Mouse (Mus musculus) large intestine, adult 2 months (tissue): ENCODE results near the gene Gm21985. TPM values are rescaled to one million over a fixed set of nuclear protein-coding genes. Genes with fewer than 3 reads are reported as not detected.
A peak's percentile ranks its signal among the peaks of the same experiment; 100 is the strongest.

Experiments used
- DNase-seq: peaks from one replicate; pipeline ENCODE4 v3.0.0-alpha.2; 2012; ENCODE audit warnings: low read depth, low spot score
- WGBS: fragments of 180-500 bp; shearing (Covaris S2); methylation state at CpG from one replicate; pipeline ENCODE4 v1.1.7; 2018; 5-methylcytosine and 5-hydroxymethylcytosine counted together
- polyA plus RNA-seq: library from polyadenylated mRNA; depleted of rRNA; stranded (reverse); fragments of >200 nt; gene quantifications from 2 replicates; pipeline ENCODE4 v1.2.3, GENCODE M21; 2012

The Gm21985 gene
- polyA plus RNA-seq, 1 experiment: 0.02 TPM

DNA sequence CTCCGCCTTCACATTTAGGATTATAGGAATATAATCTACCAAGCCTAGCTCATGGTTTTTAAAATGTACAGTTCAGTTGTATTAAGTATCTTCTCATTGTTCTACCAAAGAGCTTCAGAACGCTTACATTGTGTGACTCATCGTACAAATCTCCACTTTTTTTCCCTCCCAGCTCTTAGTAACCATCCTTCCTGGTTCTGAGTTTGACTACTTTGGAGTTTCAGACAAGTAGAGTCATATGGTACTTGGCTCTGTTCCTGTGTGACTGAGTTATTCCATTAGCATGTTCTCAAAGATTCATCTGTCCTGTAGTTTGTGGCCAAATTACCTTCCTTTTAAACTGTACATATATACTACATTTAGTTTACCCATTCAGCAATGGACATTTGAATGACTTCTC, 42.6 kb downstream of the Gm21985 start:
- 51% methylated on average over 3 of the region's 3 CpGs for WGBS
- DNase-seq: no peak

DNA sequence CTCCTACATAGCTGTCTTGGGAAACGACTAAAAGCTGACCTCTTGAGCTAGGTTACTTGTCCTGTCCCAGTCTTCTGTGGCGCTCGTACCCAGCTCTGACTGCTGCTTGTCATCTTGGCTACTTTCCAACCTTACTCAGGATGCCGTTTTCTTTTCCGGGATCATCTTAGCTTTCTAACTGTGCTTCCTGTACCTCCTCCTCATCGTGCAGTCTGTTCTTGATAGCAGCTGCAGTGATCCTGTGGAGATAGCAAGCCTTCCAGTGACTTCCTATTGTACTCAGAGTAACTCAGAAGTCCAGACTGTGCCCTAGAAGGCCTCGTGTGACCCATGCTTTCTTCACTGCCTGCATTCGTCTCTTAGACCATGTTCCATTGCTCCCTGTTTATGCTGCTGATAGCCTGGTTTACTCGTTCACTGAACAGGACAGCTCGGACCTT, 43.1 kb downstream of the Gm21985 start:
- DNase-seq: no peak
- 34% methylated on average over 10 of the region's 10 CpGs for WGBS

DNA sequence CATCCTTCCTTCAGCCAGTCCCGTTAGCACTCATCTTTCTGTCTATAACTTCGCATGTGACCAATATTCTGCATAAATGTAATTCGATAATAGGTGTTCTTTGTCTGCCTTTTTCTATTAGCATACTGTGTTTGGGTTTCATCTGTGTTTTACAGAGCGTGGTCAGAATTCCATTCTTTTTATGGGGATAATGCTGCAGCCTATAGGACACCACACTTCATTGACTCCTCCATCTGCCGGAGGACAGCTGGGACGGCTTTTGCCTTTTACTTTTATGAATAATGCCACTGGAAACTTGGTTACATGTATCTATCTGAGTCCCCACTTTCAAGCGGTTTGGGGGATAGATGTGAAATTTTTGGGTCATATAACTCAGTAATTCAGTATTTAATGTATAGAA, 49.5 kb downstream of the Gm21985 start:
- no peak for DNase-seq
- WGBS: 93% methylated on average over 7 of the region's 7 CpGs

DNA sequence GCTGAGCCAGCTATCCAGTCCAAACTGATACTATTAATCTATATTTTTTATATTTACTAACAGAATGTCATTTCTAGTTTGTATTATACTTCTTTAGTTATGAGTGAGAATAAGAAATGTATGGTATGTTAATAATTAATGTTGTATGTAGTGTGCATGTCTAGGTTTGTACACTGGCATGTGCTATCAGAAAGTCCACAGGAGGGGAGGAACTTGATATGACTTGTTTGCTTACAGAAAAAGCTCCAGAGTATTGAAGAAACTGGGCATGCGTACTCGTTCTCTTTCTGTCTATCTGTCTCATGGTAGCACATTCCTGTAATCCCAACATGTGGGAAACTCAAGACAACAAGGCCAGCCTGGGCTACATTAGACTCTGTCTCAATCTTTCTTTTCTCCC, 52.1 kb downstream of the Gm21985 start:
- 68% methylated on average over 2 of the region's 2 CpGs for WGBS
- DNase-seq: no peak

DNA sequence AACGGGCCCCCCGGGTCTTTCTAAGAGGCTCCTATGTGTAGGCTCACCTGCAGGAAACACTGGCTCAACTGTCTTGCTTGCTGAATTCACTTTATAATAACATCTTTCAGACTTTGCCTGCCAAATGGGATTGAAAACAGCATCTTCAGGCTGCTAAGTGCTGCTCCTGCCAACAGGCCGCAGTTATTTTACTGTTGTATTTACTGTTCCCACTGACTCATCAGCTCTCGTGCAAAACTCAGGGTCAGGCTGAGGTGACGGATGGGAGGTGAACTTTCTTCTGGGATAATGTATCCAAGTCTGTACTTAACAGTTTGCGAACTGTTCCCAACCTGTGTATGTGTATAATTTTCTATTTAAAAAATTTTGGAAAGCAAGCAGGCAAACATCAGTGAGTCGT, 52.8 kb downstream of the Gm21985 start:
- WGBS: 40% methylated on average over 7 of the region's 7 CpGs
- no peak for DNase-seq

DNA sequence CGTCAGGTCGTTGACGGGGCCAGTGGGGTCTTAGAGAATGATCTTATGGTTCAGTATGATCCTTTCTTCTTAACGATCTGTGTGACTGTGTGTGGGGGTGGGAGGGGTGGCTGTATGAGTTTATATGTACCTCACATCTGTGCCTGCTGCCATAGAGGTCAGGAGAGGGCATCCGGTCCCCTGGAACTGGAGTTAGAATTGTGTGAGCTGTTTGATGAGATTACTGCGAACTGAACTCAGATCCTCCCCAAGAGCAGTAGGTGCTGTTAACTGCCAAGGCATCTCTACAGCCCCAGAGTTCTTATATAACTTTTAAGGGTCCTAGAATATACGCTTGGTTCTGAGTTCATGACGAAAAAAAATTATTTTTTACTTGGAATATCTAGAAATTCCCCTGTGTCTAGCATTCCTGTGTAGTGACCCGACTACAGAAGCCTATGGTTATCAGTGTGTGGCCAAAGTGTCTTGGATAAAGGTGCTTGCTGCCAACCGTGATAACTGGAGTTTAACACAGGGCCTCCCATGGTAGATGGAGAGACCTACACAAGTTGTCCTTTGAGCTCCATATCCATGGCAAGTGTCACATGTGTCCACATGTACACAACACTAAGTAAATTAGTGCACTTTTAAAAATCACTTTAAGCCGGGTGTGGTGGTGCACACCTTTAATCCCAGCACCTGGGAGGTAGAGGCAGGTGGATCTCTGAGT, 62.1 kb downstream of the Gm21985 start:
- no peak for DNase-seq
- 78% methylated on average over 11 of the region's 11 CpGs for WGBS

DNA sequence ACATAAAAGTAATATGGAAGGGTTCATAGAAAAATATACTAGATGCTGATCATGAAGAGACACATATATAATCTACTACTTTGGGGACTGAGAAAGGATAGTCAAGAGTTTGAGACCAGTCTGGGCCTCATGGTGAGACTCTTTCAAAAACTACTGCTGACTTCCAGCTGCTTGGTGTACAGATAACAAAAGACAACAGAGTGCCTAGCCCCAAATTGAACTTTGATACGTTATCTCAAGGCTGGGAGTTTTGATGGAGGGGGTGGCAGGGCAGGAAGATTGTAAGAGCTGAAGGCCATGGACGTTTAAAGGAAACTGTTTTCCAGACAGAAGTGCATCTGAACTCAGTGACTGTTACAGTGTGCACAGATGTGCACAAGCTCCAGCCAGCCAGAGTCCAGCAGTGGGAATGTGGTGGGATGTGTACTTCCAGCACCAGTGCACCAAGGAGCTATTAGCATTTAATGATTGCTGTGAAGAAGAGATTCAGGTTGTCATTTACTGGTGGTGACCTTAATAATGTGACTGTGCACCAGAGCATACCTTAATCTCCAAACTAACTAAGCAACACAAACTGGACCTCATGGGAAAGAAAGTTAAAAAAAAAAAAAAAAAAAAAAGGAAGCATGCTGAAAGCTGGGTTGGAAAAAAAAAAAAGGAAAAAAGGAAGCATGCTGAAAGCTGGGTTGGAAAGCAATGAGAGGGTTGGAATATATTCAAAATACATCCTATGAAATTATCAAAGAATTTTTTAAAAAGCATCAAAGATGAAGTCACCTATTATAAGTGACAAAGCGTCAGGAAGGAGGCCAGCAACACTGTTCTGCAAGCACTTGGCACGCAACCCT, 66.2 kb downstream of the Gm21985 start:
- WGBS: 41% methylated on average over 4 of the region's 4 CpGs
- DNase-seq: no peak

DNA sequence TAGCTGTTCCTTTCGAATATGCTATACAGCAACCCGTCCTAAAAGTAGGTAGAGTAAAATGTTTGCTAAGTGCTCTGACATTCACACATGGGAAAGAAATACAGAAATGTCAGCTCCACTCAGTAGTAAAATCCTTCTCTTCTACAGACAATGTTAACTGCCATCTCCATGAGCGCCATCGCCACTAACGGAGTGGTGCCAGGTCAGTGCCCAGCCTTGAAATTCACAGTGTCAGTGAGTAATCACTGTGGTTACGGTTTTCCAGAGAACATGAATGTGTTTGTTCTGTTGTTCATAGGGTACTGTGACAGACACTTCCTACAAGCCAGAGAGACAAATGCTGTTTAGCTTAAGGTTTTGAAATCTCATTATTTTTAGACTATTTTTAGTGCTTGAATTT, 71.1 kb downstream of the Gm21985 start:
- 92% methylated on average over 6 of the region's 6 CpGs for WGBS
- no peak for DNase-seq

DNA sequence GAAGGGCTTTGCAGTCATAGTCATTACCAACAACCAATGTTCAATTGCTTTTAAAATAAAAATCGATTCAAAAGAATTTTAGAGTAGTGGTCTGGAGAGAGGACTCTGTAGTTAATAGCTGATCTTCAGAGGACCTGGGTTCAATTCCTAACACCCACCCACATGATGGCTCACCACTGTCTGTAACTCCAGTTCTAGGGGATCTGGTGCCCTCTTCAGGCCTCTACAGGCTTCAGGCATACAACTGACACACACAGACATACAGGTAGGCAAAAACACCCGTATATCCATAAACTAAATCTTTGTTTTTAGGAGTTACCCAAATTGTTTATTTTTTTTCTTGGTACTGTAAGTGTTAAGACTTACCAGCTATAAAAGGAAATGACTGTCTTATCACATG, 73.6 kb downstream of the Gm21985 start:
- WGBS: 83% methylated on average over 2 of the region's 2 CpGs
- DNase-seq: no peak

DNA sequence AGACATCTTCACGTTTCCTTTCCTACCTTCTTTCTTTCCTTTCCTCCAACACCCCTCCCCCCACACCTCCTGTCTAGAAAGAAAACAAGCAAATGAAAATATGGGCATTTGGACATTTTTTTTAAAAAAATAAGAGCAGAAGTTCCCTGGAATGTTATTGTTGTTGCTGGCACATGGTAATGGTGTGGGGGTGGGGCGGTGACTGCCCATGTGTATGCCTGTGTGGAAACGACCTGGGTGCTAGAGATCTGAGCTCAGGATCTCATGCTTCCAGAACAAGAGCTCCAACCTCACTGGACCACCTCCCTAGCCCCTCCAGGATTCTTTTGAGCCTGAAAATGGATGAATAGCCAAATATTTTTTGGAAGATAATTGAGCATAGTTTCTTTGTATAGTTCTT, 75.0 kb downstream of the Gm21985 start:
- 64% methylated on average over 3 of the region's 3 CpGs for WGBS
- no peak for DNase-seq

DNA sequence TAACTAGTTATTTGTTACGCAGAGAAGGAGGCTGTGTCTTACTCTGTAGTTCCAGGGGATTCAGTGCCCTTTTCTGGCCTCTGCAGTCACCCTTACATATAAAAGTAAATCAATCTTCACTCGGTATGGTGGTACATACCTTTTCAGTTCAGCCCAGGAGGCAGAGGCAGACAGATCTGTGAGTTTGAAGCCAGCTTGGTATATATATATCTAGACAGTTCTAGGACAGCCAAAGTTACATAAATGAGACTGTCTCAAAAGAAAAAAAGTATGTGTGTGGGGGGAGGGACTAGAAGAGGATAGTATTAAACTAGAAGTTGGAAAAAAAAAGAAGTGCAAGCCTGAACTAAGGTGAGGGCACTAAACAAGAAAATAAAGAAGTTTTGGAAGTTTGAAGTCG, 82.1 kb downstream of the Gm21985 start:
- 88% methylated on average over 3 of the region's 3 CpGs for WGBS
- DNase-seq: no peak

DNA sequence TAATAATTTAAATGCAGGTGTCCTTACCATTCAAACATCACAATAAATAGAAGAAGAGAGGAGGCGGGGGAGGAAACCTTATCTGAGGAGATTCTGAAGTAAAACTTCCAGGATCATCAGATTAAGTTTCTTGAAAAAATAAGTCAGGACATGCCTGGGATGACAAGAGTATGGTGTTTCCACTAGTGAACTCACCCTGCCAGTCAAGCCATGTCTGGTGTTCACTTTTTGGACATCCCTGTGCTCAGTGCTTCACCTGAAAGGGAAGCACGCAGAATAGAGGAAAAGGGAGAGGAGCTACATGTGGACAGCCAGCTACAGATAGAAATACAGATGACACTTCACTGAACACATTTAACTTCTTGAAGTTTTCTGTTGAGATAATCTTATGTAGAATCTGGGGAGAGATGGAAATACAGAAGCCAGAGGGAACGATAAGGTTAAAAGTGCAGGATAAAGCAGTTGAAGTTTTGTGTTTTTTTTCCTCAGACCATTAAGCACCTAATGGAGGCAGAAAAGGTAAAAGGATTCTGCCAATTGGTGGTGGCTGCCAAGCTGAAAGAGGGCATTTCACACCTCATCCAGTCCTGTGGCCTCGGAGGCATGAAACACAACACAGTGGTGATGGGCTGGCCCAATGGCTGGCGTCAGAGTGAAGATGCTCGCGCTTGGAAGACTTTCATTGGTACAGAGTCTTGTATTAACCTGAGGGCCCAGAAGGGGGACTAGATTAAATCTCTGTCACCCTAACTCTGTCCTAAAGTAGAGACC, 87.8 kb downstream of the Gm21985 start:
- no peak for DNase-seq
- 88% methylated on average over 7 of the region's 7 CpGs for WGBS

DNA sequence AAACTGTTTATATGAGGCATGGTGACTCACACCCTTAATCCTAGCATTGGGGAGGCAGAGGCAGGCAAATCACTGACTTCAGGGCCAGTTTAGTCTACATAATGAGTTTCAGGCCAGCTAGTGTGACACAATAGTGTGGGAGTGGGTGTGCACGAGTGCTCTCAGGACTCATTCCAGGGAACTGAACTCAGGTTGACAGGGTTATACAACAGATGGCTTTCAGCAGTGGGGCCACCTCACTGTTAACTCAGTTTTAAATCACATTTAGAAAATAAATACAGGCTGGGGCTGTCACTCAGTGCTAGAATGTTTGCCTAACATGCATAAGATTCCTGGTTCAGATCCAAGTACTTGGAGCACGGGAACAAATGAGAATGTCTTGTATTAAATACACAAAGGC, 93.5 kb downstream of the Gm21985 start:
- DNase-seq: no peak
- WGBS: 58% methylated on average over 2 of the region's 2 CpGs

DNA sequence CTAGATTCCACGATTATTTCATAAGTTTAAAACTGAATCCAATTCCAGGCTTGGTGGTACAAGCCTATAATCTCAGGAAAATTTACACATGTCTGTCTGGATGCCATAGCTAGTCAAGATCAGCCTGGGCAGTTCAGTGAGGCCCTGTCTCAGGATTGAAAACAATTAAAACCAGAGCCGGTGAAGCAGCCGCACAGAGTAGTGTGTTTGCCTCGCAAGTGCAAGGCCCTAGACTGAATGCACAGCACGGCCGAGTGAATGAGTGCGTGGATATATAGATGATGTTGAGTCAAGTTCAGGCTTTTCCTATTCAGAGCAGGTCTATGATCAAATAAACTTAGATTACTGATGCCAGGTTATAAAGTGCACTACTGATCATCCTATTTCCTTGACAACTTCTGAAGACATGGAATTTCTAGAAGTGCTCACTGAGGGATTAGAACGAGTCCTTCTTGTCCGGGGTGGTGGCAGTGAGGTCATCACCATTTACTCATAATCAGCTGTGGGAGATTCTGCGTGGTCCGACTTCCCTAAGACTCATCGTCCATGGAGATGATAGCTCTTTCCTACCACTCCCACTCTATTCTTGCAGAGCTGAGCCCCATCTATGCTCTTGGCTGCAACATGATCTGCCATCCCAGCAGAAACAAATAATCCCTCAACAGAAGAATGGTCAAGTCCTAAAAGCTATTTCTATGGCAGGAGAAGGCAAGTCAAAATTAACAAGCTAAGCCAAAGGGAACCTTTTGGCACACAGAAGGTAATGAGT, 94.1 kb downstream of the Gm21985 start:
- no peak for DNase-seq
- WGBS: 82% methylated on average over 12 of the region's 12 CpGs

DNA sequence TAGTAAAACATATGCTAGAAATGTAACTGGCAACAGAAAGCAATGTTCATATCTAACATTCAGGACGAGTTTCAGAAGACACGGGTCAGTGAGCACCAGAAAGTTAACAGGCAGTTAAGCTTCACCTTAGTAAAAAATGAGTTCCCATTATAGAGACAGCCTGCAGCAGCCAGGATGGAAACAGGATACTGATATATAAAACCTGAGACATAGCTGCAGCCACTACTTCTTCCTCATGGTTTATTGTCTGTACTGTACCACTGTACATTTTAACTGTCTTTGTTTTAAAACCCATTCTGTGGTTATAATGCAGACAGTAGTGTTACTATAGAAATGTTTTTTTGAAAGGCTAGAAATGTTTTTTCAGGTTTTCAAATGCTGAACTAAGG, 94.7 kb downstream of the Gm21985 start:
- WGBS: 84% methylated on average over 2 of the region's 2 CpGs
- no peak for DNase-seq

DNA sequence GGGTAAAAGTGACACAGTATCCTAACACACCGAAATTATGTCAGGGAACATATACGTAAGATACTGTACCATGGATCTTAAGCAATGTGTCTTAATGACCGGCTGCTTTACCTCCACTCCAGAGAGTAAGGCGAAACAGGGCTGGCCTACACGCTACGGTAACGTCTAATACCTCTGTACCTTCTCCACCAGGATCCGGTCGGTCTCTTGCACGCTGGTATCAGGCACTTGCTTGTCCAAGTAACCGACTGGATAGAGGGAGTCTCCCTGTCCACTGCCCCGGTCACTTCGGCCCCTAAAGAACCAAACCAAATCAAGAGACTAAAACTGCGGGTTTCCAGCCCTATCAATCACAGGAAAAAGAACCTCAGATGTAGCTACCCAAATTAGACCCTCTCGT, 101.1 kb downstream of the Gm21985 start:
- no peak for DNase-seq
- WGBS: 8% methylated on average over 15 of the region's 15 CpGs

DNA sequence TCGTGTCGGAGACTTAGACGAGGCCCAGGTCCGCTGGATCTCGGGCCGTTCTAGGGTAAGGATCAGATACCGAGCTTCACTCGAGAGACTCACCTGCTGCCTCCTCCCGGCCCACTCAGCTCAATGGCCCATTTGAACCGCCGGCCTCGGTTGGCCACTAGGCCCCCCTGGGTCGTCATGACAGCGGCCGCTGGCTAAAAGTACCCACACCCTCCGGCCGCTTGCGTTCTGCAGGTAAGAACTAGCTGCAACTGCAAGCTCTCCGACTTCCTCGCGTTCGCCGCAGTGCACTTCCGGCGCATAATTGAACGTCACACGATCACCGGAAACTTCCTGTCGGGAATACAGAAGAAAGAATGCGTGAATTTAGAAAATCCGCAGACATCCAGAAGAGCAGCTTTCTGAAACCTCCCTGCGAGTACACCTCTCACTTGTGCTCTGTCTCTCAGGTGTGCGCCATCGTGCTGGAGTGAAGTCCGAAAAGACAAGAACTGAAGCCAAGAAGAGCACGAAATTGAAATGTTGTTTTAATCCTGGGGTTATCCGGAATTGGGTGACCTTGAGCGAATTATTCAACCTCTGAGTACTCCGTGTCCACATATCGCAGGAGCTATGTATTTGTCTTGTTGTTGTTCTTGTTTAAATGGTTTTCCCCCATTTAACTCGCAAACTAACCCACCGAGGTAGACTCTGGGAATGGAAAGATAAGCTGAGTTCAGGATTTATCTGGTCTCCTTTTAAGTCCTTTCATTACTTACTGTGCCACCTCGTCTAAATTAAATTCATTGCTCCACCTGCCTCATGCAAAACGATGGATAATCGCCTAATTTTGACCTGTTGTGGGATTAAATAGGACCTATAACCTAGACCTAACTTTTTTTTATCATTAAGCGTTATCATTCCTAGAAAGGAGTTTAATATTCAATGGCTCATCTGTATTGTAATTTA, 101.9 kb downstream of the Gm21985 start, which contains the start of gene Emc4:
TSS of gene Emc4 (minus strand) at position 302 of the 948 bp plus-strand sequence.
- DNase-seq: peak; percentile 80
- 1% methylated on average over 46 of the region's 46 CpGs for WGBS

DNA sequence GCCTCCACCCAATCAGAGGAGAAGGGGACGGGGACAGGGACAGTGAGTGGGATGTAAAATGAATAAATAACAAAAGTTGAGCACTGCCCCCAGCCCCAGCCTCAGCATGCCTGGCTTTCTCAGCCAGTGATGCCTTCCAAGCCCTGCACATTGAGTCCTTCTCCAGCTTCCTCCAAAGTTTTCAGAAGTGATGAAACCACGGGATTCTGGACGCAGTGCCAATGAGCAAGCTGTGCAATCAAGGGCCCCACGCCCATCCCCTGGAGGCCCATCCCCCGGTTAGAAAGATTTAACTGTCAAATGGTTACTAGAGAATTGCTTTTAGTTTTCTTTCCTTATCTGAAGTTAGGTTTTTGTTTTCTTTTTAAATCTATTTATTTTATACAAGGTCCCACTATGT, 103.8 kb downstream of the Gm21985 start:
- no peak for DNase-seq
- WGBS: 33% methylated on average over 5 of the region's 5 CpGs

DNA sequence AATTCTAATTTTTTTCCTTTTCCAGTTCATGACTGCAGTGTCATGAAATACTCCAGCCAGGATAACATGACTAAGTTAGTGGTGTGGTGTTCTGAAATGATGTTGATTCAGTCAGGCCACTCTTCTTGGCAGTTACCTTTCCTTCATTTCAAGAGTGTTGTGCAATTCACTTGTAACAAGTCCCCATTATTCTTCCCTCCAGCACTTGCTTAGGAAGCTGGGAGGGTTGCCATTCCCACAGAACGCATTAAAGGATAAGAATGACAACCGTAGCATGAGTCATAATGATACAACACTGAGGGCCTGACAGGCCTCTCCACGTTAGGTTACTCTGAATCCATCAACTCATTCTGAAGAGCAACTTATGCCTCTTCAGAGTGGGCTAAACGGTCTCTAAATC, 107.0 kb downstream of the Gm21985 start:
- no peak for DNase-seq
- 35% methylated on average over 4 of the region's 4 CpGs for WGBS
